Mouse (Mus musculus) brain, embryonic 18.5 days (tissue): ENCODE measurements around the gene Fkbp5.
"Not testable (repeated sequence)": the region's sequence is repeated elsewhere in the genome, so short reads cannot be mapped to it uniquely, and the experiment has no call there.

ENCODE experiments used
- DNase-seq: peaks from one replicate; pipeline ENCODE4 v3.0.0-alpha.2; 2012; ENCODE audit warnings: low read depth, low spot score

Gene Fkbp5

GRCm38 (mm10) chr17:28517441-28517955, at the start of gene Fkbp5:
Gene Fkbp5 (minus strand): TSS chr17:28517527.
- peak; percentile 45 for DNase-seq

- no peak for DNase-seq
These were observed 47.9 kb upstream of the Fkbp5 start for GRCm38 (mm10) chr17:28565181-28565580.

GRCm38 (mm10) chr17:28561613-28562012, 44.3 kb upstream of the Fkbp5 start:
- no peak for DNase-seq

DNA sequence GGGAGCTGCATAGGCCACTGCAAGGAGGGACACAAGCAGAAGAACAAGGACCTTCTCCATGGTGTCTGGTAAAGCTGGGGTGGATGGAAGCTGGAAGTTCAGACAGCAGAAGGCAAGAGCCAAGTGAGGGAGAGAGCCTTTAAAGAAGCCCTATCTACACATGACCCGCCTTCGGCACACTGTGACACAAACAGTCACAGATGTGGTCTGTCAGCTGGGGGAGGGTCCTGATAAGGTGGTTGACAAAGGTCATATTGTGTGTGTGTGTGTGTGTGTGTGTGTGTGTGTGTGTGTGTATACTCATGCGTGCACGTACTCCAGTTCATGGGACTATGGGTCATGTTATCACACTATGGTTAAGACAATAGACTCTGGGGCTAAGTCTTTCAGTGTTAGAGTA, 43.3 kb upstream of the Fkbp5 start, which contains the start of gene Clps:
Clps (minus strand) TSS at position 169 of the 400 bp plus-strand sequence.
- no peak for DNase-seq

- DNase-seq = no peak
These were observed 40.4 kb upstream of the Fkbp5 start for GRCm38 (mm10) chr17:28557772-28558171.

DNA sequence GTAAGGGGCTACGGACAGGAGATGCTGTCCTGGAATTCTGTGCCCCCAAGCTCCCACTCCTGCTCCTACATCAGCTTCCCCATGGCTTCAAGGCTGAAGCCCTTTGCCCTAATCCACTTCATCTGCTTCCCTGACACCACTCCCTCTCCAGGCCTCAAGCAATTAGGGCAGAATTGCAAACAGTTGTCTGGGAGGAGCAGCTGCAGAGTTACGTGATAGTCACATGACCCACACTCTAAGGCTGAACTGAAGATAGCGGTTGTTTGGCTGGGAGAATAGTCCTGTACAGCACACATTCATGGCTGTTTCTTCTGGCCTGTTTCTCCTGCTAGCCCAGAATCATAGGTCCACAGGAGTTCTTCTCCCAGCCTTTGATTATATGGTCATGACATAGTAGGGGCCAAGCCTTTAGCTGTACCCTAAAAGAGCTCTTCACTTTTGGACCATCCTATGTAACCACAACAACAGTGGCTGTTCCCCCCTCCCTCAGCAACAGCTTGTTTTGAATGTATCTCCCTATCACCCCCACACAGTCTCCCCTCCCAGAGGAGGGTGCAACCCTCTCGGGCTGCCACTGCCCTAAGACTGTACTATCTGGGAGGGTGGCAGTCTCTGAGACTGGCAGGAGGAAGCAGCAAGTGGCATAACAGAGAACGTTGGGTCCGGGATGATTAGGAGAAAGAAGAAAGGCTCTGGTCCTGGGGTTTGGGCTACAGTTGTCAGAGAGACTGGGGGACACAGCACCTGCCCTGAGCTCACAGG, 39.5 kb upstream of the Fkbp5 start:
- no peak for DNase-seq

DNA sequence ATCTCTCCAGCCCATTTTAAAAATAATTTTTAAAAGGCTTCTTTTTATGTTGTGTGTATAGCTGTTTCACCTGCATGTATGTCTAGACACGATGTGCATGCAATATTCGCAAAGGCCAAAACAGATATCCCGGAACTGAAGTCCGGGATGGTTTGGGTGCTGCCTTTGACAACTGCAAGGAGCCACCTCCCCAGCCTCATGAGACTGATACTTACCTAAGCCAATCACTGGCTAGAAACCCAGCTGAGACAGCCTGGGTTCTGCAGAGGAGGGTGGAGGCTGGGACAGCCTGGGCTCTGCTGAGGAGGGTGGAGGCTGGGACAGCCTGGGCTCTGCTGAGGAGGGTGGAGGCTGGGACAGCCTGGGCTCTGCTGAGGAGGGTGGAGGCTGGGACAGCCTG, 36.7 kb upstream of the Fkbp5 start:
- DNase-seq = not testable (repeated sequence)

- DNase-seq = peak; percentile 6
These were observed 35.9 kb upstream of the Fkbp5 start for GRCm38 (mm10) chr17:28553040-28553793.

- no peak for DNase-seq
These were observed 31.8 kb upstream of the Fkbp5 start, which contains the start of gene Clpsl2 for GRCm38 (mm10) chr17:28549111-28549510. Gene Clpsl2 (plus strand): TSS chr17:28549411.

- DNase-seq = no peak
These were observed 31.2 kb upstream of the Fkbp5 start for GRCm38 (mm10) chr17:28548550-28548949.

GRCm38 (mm10) chr17:28546925-28547324, 29.6 kb upstream of the Fkbp5 start:
- DNase-seq = no peak

- DNase-seq = no peak
These were observed 20.6 kb upstream of the Fkbp5 start for GRCm38 (mm10) chr17:28537881-28538280.

DNA sequence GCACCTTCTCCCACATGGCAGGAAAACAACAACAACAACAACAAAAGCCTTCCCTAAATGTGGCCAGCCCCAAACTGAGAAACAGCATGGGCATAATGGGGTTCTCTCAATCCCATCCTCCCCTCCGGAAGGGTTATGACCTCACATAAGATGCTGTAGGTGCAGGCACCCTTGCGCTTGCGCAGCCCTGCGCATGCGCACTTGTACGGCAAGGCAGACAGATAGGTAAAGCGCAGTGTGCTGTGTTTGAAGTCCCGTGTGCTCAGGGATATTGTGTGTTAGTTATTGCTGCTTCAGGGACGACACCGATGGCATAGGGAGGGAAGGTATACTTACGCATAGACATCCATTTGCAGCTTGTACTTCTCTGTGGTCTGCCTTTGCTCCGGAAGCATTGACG, 16.0 kb upstream of the Fkbp5 start:
- DNase-seq = no peak

GRCm38 (mm10) chr17:28532557-28532956, 15.2 kb upstream of the Fkbp5 start:
- DNase-seq = no peak

- no peak for DNase-seq
These were observed 14.6 kb upstream of the Fkbp5 start for GRCm38 (mm10) chr17:28531946-28532345.

- no peak for DNase-seq
These were observed 13.2 kb upstream of the Fkbp5 start, which contains the start of gene Armc12 for GRCm38 (mm10) chr17:28530506-28530905. Gene Armc12 (plus strand): TSS chr17:28530806.

DNA sequence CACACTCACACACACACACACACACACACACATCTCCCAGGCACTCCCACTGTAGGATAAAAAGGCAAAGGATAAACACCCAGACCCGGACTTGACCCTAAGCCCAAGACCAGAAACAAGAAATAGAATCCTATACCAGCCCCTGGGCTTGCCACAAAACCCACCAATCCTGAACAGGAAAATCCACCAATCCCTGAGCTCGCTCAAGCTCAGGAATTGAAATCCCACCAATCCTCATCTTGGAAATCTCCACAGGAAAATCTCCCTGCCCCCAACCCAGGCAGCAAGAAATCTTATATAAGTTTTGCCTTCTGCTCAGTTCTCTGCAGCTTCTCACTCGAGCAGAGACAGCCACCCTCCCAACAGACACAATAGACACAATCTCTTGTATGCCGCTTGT, 11.8 kb upstream of the Fkbp5 start:
- DNase-seq = no peak

DNA sequence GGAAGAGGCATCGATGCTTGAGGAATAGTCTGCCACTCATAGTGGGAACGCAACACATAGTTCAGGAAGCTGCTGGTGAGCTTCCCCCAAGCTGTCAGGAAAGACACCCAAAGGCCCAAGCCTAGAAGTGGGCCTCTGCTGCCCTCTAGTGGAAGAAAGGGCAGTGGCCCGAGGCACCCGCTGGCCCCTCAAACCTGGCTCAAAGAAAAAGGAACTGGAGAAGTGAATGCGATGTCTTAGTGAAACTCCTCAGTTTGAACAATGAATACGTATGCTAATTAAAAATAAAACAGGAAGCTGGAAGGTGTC, 10.7 kb upstream of the Fkbp5 start:
- DNase-seq = peak; percentile 60

GRCm38 (mm10) chr17:28527184-28528042, 10.1 kb upstream of the Fkbp5 start:
- no peak for DNase-seq

DNA sequence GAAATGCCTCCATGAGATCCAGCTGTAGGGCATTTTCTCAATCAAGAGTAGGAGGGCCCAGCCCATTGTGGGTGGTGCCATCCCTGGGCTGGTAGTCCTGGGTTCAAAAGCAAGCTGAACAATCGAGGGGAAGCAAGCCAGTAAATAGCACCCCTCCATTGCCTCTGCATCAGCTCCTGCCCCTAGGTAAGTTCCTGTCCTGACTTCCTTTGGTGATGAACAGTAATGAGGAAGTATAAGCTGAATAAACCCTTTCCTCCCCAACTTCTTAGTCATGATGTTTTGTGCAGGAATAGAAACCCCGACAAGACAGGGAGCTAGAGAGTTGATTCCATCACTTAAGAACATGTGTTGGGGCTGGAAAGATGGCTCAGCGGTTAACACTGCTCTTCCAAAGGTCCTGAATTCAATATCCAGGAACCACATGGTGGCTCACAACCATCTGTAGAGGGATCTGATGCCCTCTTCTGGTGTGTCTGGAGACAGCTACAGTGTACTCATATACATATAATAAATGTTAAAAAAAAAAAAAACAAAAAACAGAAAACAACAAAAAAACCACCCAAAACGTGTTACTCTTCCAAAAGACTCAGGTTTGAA, 7.6 kb upstream of the Fkbp5 start:
- no peak for DNase-seq

DNA sequence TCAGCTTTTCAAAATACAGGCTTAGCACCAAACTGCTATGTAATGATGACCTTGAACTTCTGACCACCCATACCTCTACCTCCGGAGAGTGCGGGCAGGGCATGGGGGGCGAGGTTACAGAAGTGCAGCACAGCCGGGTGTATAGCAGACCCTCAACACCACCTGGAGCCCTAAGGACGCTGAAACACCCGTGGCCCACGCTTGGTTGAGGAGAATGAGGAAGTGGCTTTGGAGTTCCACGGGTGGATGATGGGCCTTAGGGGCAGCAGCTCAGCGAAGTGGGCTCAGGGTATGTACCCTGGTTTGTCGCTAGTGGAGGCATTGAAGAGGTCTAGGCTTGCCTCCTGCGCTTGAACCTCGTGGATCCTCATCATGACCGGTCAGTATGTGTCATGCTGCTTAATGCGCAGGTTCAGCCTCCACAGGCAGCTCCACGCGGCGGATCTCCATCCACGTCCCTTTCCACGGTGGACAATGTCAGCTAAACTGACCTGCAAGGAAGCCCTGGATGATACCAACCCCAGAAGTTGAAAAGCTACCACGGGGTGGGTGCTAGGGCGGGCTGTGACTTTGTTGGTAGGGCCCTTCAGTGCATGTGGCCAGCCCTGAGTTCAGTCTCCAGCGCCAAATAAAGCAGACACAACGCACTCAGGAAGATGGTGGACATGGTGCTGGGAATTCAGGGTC, 6.8 kb upstream of the Fkbp5 start:
- no peak for DNase-seq
